In genomic region chr7:118154150-118154549, GRCm38 (mm10) we compare ENCODE assay signal across 20 mouse cellular contexts. TPM values are rescaled to one million over a fixed set of nuclear protein-coding genes. Genes with fewer than 3 reads are reported as not detected.
DNase-seq lines count a peak whose midpoint lies in the region; ATAC-seq and TF ChIP-seq lines count a peak whose summit lies in the region.
"Had no signal": no experiment of that assay in that cellular context is flagged by ENCODE, and none has a peak within 500 bp of the region (broad histone marks: within the 10 kb centered on the region; RNA-seq: fewer than 3 reads in every experiment).

No protein-coding gene starts in this region.

- H3K4me2 ChIP-seq in intestine, embryonic 16.5 days (ENCODE audit: low read depth, low read length) = no peak overlapping the region
- H3K4me2 ChIP-seq in intestine, embryonic 15.5 days (replicated peaks) = no peak overlapping the region
- H3K4me2 ChIP-seq in hindbrain, postnatal 0 days (ENCODE audit: low read depth, low read length) = no peak overlapping the region
- H3K4me2 ChIP-seq: embryonic facial prominence, embryonic 12.5 days; forebrain, embryonic 15.5 days; hindbrain, embryonic 13.5 days had no signal

- peaks cover 18% of the 10 kb centered on the region for H3K36me3 ChIP-seq in intestine, embryonic 16.5 days (ENCODE audit: control insufficient read depth, insufficient read depth, low read length)
- H3K36me3 ChIP-seq in intestine, embryonic 15.5 days = peaks cover 37% of the 10 kb centered on the region
- H3K36me3 ChIP-seq in hindbrain, postnatal 0 days (ENCODE audit: insufficient read depth, low read length) = peaks cover 64% of the 10 kb centered on the region

- no peak overlapping the region for H3K4me3 ChIP-seq in intestine, embryonic 16.5 days (ENCODE audit: low read length)
- no peak overlapping the region for H3K4me3 ChIP-seq in intestine, embryonic 15.5 days (replicated peaks)
- H3K4me3 ChIP-seq in hindbrain, postnatal 0 days (ENCODE audit: low read length) = no peak overlapping the region
- H3K4me3 ChIP-seq: embryonic facial prominence, embryonic 12.5 days; forebrain, embryonic 15.5 days; heart, embryonic 10.5 days; hindbrain, embryonic 13.5 days had no signal

- no peaks in the 10 kb centered on the region for H3K9me3 ChIP-seq in intestine, embryonic 16.5 days (ENCODE audit: control insufficient read depth, low read length)
- no peaks in the 10 kb centered on the region for H3K9me3 ChIP-seq in intestine, embryonic 15.5 days
- H3K9me3 ChIP-seq in hindbrain, postnatal 0 days (ENCODE audit: low read length) = no peaks in the 10 kb centered on the region
- H3K9me3 ChIP-seq: embryonic facial prominence, embryonic 12.5 days; forebrain, embryonic 15.5 days; heart, embryonic 10.5 days; hindbrain, embryonic 13.5 days had no signal

- no peak overlapping the region for H3K9ac ChIP-seq in intestine, embryonic 16.5 days (ENCODE audit: low read depth, low read length)
- no peak overlapping the region for H3K9ac ChIP-seq in intestine, embryonic 15.5 days
- H3K9ac ChIP-seq in hindbrain, postnatal 0 days (replicated peaks; ENCODE audit: low read length) = no peak overlapping the region
- H3K9ac ChIP-seq: embryonic facial prominence, embryonic 12.5 days; forebrain, embryonic 15.5 days; hindbrain, embryonic 13.5 days had no signal

- 0 out of 2 replicates have a peak, but pooled peaks have one; percentile 11 for ATAC-seq in intestine, embryonic 16.5 days
- no peak for ATAC-seq in intestine, embryonic 15.5 days
- no peak for ATAC-seq in hindbrain, postnatal 0 days
- ATAC-seq: forebrain, embryonic 15.5 days had no signal

- no peak for TF ChIP-seq CTCF in hindbrain, postnatal 0 days (IDR thresholded peaks at IDR 0.05; ENCODE audit: low read depth)

- WGBS in intestine, embryonic 16.5 days = 89% methylated on average over 6 of the region's 6 CpGs
- 89% methylated on average over 6 of the region's 6 CpGs for WGBS in intestine, embryonic 15.5 days
- 93% methylated on average over 6 of the region's 6 CpGs for WGBS in hindbrain, postnatal 0 days

- peak overlapping the region; percentile 11; the same call in 1 of the 2 replicates for H3K27ac ChIP-seq in intestine, embryonic 16.5 days (ENCODE audit: low read length)
- H3K27ac ChIP-seq in intestine, embryonic 15.5 days = no peak overlapping the region
- no peak overlapping the region for H3K27ac ChIP-seq in hindbrain, postnatal 0 days
- H3K27ac ChIP-seq: embryonic facial prominence, embryonic 12.5 days; forebrain, embryonic 15.5 days; heart, embryonic 10.5 days; hindbrain, embryonic 13.5 days had no signal

- H3K4me1 ChIP-seq in intestine, embryonic 16.5 days (ENCODE audit: control insufficient read depth, insufficient read depth, low read length) = no peaks in the 10 kb centered on the region
- no peaks in the 10 kb centered on the region for H3K4me1 ChIP-seq in intestine, embryonic 15.5 days (replicated peaks)
- H3K4me1 ChIP-seq in hindbrain, postnatal 0 days (ENCODE audit: insufficient read depth, low read length) = no peaks in the 10 kb centered on the region
- H3K4me1 ChIP-seq: embryonic facial prominence, embryonic 12.5 days; forebrain, embryonic 15.5 days; heart, embryonic 10.5 days; hindbrain, embryonic 13.5 days had no signal

- peak; percentile 8 to 46 for DNase-seq in left cerebral cortex, adult 18-20 months (ENCODE audit: low spot score in 2 of 2)
- no peak for DNase-seq in left cerebral cortex, adult 11 months (ENCODE audit: low spot score)
- DNase-seq in brain, adult 2 months (ENCODE audit: low read depth, low spot score) = peak; percentile 80
- peak; percentile 9 for DNase-seq in right cerebral cortex, postnatal 14 days
- no peak for DNase-seq in hindbrain, postnatal 0 days (ENCODE audit: low spot score)
- no peak for DNase-seq in cerebellum, postnatal 10 days
- DNase-seq: adrenal gland, adult 2 months; adrenal gland, postnatal 25 days; cerebellum, adult 11 months; cerebellum, adult 8-10 months; cerebellum, postnatal 25 days; gastrocnemius, postnatal 36 days; heart, adult 18-20 months; heart, postnatal 14 days had no signal

- H3K27me3 ChIP-seq in intestine, embryonic 16.5 days (replicated peaks; ENCODE audit: control insufficient read depth, insufficient read depth, low read length) = no peaks in the 10 kb centered on the region
- H3K27me3 ChIP-seq in intestine, embryonic 15.5 days (replicated peaks) = no peaks in the 10 kb centered on the region
- no peaks in the 10 kb centered on the region for H3K27me3 ChIP-seq in hindbrain, postnatal 0 days (ENCODE audit: insufficient read depth, low read length)
- H3K27me3 ChIP-seq: embryonic facial prominence, embryonic 12.5 days; forebrain, embryonic 15.5 days; hindbrain, embryonic 13.5 days had no signal

RNA-seq across cellular contexts. Expression of gene Arl6ip1, which starts 24.7 kb away (rescaled TPM):
- 488 and 495 TPM in 2 replicates for polyA plus RNA-seq in intestine, embryonic 16.5 days (2015; fragmentation: Nextera tagmentation; extraction: Ambion mirVana)
- 477 and 625 TPM in 2 replicates for polyA plus RNA-seq in intestine, embryonic 15.5 days (2015; fragmentation: Nextera tagmentation; extraction: Ambion mirVana)
- 100 to 1,000 TPM; 250 to 268 TPM for total RNA-seq in left cerebral cortex, adult 18-20 months (2021)
- 643 and 734 TPM in 2 replicates for total RNA-seq in hindbrain, postnatal 0 days (2014; rRNA removed)
- 747 and 812 TPM in 2 replicates for polyA plus RNA-seq in hindbrain, postnatal 0 days (2015; fragmentation: Nextera tagmentation; extraction: Ambion mirVana)

RNA-seq across cellular contexts. Expression of gene Rps15a, which starts 38.2 kb away (rescaled TPM):
- 594 and 625 TPM in 2 replicates for polyA plus RNA-seq in intestine, embryonic 16.5 days (2015; fragmentation: Nextera tagmentation; extraction: Ambion mirVana)
- 746 and 766 TPM in 2 replicates for polyA plus RNA-seq in intestine, embryonic 15.5 days (2015; fragmentation: Nextera tagmentation; extraction: Ambion mirVana)
- 100 to 1,000 TPM; 369 to 387 TPM for total RNA-seq in left cerebral cortex, adult 18-20 months (2021)
- total RNA-seq in hindbrain, postnatal 0 days (2014; rRNA removed) = 132 and 176 TPM in 2 replicates
- 368 and 402 TPM in 2 replicates for polyA plus RNA-seq in hindbrain, postnatal 0 days (2015; fragmentation: Nextera tagmentation; extraction: Ambion mirVana)

Comparison
In these comparisons a context has a peak if more than half of its experiments do, and no peak if none do; other contexts are left out.
1. DNase-seq: peak in left cerebral cortex, adult 18-20 months (2 of 2), brain, adult 2 months (single experiment) and right cerebral cortex, postnatal 14 days (single experiment); none in left cerebral cortex, adult 11 months (single experiment), hindbrain, postnatal 0 days (single experiment) and cerebellum, postnatal 10 days (0 of 2).